Mouse (Mus musculus) MEL (cell line): ENCODE data around the gene Kmo. TPM values are rescaled to one million over a fixed set of nuclear protein-coding genes. Genes with fewer than 3 reads are reported as not detected.
A peak's percentile ranks its signal among the peaks of the same experiment; 100 is the strongest.

Experiments used
- DNase-seq: peaks from one replicate; pipeline ENCODE4 v3.0.0; 2011; ENCODE audit warnings: low read depth, low spot score
- H3K27ac ChIP-seq: 2 replicates; pipeline ENCODE4 v1.5.1; 2012; ENCODE audit warnings: low read depth, mild to moderate bottlenecking, control low read depth, low read length, moderate library complexity; ENCODE audit not compliant: control insufficient read depth
- H3K27me3 ChIP-seq, 2 experiments: fragments of 150-350 bp in 1 of 2; sonication (generic) in 1 of 2; 2 replicates each; pipeline ENCODE4 v1.6.1; 2012; ENCODE audit warnings: low read length in 2 of 2, mild to moderate bottlenecking in 2 of 2, improper control_type of control experiment in 1 of 2, moderate library complexity in 1 of 2; ENCODE audit not compliant: insufficient read depth in 2 of 2, control insufficient read depth in 1 of 2
- H3K36me3 ChIP-seq, 2 experiments: 2 replicates each; pipeline ENCODE4 v1.6.1; 2012 to 2014; ENCODE audit warnings: low read length in 2 of 2, improper control_type of control experiment in 1 of 2, inconsistent platforms in 1 of 2, mild to moderate bottlenecking in 1 of 2; ENCODE audit not compliant: insufficient read depth in 2 of 2, control insufficient read depth in 1 of 2
- H3K4me1 ChIP-seq, 2 experiments: fragments of 150-350 bp in 1 of 2; sonication (generic) in 1 of 2; 2 replicates each; pipeline ENCODE4 v1.6.1; 2012; ENCODE audit warnings: low read length in 2 of 2, improper control_type of control experiment in 1 of 2, mild to moderate bottlenecking in 1 of 2; ENCODE audit not compliant: insufficient read depth in 2 of 2, control insufficient read depth in 1 of 2
- H3K4me3 ChIP-seq, 2 experiments: fragments of 150-350 bp in 1 of 2; sonication (generic) in 1 of 2; 2 replicates each; pipeline ENCODE4 v1.5.1; 2012; ENCODE audit warnings: low read depth in 2 of 2, low read length in 2 of 2, mild to moderate bottlenecking in 2 of 2, moderate library complexity in 2 of 2, control low read depth in 1 of 2, improper control_type of control experiment in 1 of 2; ENCODE audit not compliant: control insufficient read depth in 1 of 2, insufficient read depth in 1 of 2
- H3K79me2 ChIP-seq: 2 replicates; pipeline ENCODE4 v1.6.1; 2012; ENCODE audit warnings: mild to moderate bottlenecking, low read length, moderate library complexity; ENCODE audit not compliant: control insufficient read depth, poor library complexity, insufficient read depth
- H3K9ac ChIP-seq: 2 replicates; pipeline ENCODE4 v1.6.1; 2012; ENCODE audit warnings: low read depth, mild to moderate bottlenecking, control low read depth, low read length, moderate library complexity; ENCODE audit not compliant: control insufficient read depth, poor library complexity, severe bottlenecking
- H3K9me3 ChIP-seq: fragments of 150-350 bp; sonication (generic); replicated peaks from 2 replicates; pipeline ENCODE4 v1.6.1; 2012; ENCODE audit warnings: mild to moderate bottlenecking, low read length, improper control_type of control experiment, moderate library complexity; ENCODE audit not compliant: insufficient read depth
- ELF1 ChIP-seq: IDR thresholded peaks from 2 replicates; pipeline ENCODE4 v1.6.1; 2014; ENCODE audit warnings: low read depth, mild to moderate bottlenecking, inconsistent platforms, low read length, improper control_type of control experiment, moderate library complexity
- EP300 ChIP-seq, 2 experiments: IDR thresholded peaks; 2 replicates each; pipeline ENCODE4 v1.6.1; 2011; ENCODE audit warnings: improper control_type of control experiment in 2 of 2, low read length in 2 of 2, low read depth in 1 of 2, mild to moderate bottlenecking in 1 of 2
- GABPA ChIP-seq: IDR thresholded peaks from 2 replicates; pipeline ENCODE4 v1.6.1; 2012; ENCODE audit warnings: low read depth, mild to moderate bottlenecking, inconsistent platforms, low read length, improper control_type of control experiment, moderate library complexity
- GATA1 ChIP-seq: IDR thresholded peaks from 2 replicates; pipeline ENCODE4 v1.6.1; 2011; ENCODE audit warnings: low read depth, low read length, improper control_type of control experiment
- JUND ChIP-seq: IDR thresholded peaks from 2 replicates; pipeline ENCODE4 v1.6.1; 2011; ENCODE audit warnings: low read depth, mild to moderate bottlenecking, improper control_type of control experiment, low read length
- KAT2A ChIP-seq: conservative IDR thresholded peaks from 2 replicates; pipeline ENCODE4 v1.6.1; 2012; ENCODE audit warnings: low read depth, low read length, improper control_type of control experiment, inconsistent platforms
- MAFK ChIP-seq: IDR thresholded peaks from 2 replicates; pipeline ENCODE4 v1.6.1; 2011; ENCODE audit warnings: low read depth, mild to moderate bottlenecking, low read length, improper control_type of control experiment, borderline replicate concordance
- MAX ChIP-seq: IDR thresholded peaks from 2 replicates; pipeline ENCODE4 v1.6.1; 2011; ENCODE audit warnings: low read length, improper control_type of control experiment
- MYC ChIP-seq: IDR thresholded peaks from 2 replicates; pipeline ENCODE4 v1.6.1; 2011; ENCODE audit warnings: low read depth, mild to moderate bottlenecking, low read length, improper control_type of control experiment, moderate library complexity
- NELFE ChIP-seq: IDR thresholded peaks from 2 replicates; pipeline ENCODE4 v1.6.1; 2011; ENCODE audit warnings: low read depth, low read length, improper control_type of control experiment
- POLR2A ChIP-seq, 2 experiments: IDR thresholded peaks; 2 replicates each; pipeline ENCODE4 v1.6.1; 2011 to 2012; ENCODE audit warnings: low read length in 2 of 2, mild to moderate bottlenecking in 2 of 2, control low read depth in 1 of 2, improper control_type of control experiment in 1 of 2, low read depth in 1 of 2, moderate library complexity in 1 of 2; ENCODE audit not compliant: control insufficient read depth in 1 of 2, insufficient read depth in 1 of 2, poor library complexity in 1 of 2
- POLR2AphosphoS2 ChIP-seq: IDR thresholded peaks from 2 replicates; pipeline ENCODE4 v1.6.1; 2011; ENCODE audit warnings: low read length, improper control_type of control experiment
- POLR2AphosphoS5 ChIP-seq: IDR thresholded peaks from 2 replicates; pipeline ENCODE4 v1.6.1; 2012; ENCODE audit warnings: low read depth, borderline replicate concordance, mild to moderate bottlenecking, inconsistent platforms, low read length, moderate library complexity, mixed read lengths
- TBP ChIP-seq: IDR thresholded peaks from 2 replicates; pipeline ENCODE4 v1.8.0; 2011; ENCODE audit warnings: low read depth, low read length, improper control_type of control experiment
- USF1 ChIP-seq: IDR thresholded peaks from 2 replicates; pipeline ENCODE4 v1.6.1; 2014; ENCODE audit warnings: low read depth, mild to moderate bottlenecking, inconsistent platforms, low read length, improper control_type of control experiment, moderate library complexity
- USF2 ChIP-seq, 2 experiments: IDR thresholded peaks; 2 replicates each; pipeline ENCODE4 v1.6.1; 2011 to 2012; ENCODE audit warnings: improper control_type of control experiment in 2 of 2, low read length in 2 of 2, borderline replicate concordance in 1 of 2, inconsistent platforms in 1 of 2, low read depth in 1 of 2, mild to moderate bottlenecking in 1 of 2; ENCODE audit not compliant: insufficient read depth in 1 of 2
- ZNF384 ChIP-seq: IDR thresholded peaks from 2 replicates; pipeline ENCODE4 v1.6.1; 2012; ENCODE audit warnings: low read depth, mild to moderate bottlenecking, inconsistent platforms, low read length, improper control_type of control experiment
- polyA plus RNA-seq, 2 experiments: library from polyadenylated mRNA; stranded (reverse) in 1 of 2; unstranded in 1 of 2; fragments of >175 nt in 1 of 2; fragments of >200 nt in 1 of 2; gene quantifications; 2 replicates each; pipeline versions ENCODE4 v1.2.1 to v1.2.4; 2012; ENCODE audit warnings: low replicate concordance in 2 of 2, low read depth in 1 of 2; ENCODE audit not compliant: insufficient read length in 2 of 2, insufficient read depth in 1 of 2, missing spikeins in 1 of 2
- total RNA-seq: library from RNA; depleted of rRNA; stranded (reverse); fragments of 300-350 nt; gene quantifications from 2 replicates; pipeline ENCODE4 v1.2.3, GENCODE M21; 2012

Gene Kmo
- total and polyA plus RNA-seq, 3 experiments = 0.27 to 1.6 TPM; not detected in 1

GRCm38 (mm10) chr1:175625990-175626692 lies 6.0 kb downstream of the Kmo start (continued):
- TF ChIP-seq POLR2AphosphoS5 = no peak
- TF ChIP-seq NELFE = peak; percentile 7; the same call in 1 of the 2 replicates
- no peak for TF ChIP-seq POLR2A (IDR thresholded peaks at IDR 0.05; ENCODE audit: control insufficient read depth in 1 of 2, insufficient read depth in 1 of 2, low read depth in 1 of 2, low read length in 2 of 2, poor library complexity in 1 of 2)
- no peak; the same call in 1 of the 2 replicates for TF ChIP-seq MYC

- Histone ChIP-seq H3K27me3 (no peaks in the 10 kb centered on the region), H3K4me1 (peaks cover 2 to 17% of the 10 kb centered on the region in 2 experiments), H3K9ac (no peak overlapping the region), H3K36me3 (peaks cover 0 to 13% of the 10 kb centered on the region in 2 experiments; a peak in 2 of 4 replicates), H3K79me2 (peaks cover 11% of the 10 kb centered on the region), H3K27ac (no peak overlapping the region), H3K4me3 (no peak overlapping the region), H3K9me3 (no peaks in the 10 kb centered on the region)
- no peak for DNase-seq
- TF ChIP-seq TBP (no peak), GATA1 (no peak), EP300 (IDR thresholded peaks at IDR 0.05; ENCODE audit: low read depth in 1 of 2, low read length in 2 of 2) (no peak), MAFK (no peak), GABPA (no peak), ELF1 (no peak), POLR2AphosphoS2 (no peak), ZNF384 (no peak), USF1 (no peak), USF2 (IDR thresholded peaks at IDR 0.05; ENCODE audit: borderline replicate concordance in 1 of 2, insufficient read depth in 1 of 2, low read depth in 1 of 2, low read length in 2 of 2) (no peak), KAT2A (no peak)
These were observed 9.1 kb downstream of the Kmo start for GRCm38 (mm10) chr1:175629248-175629647.

- Histone ChIP-seq H3K4me1 (peaks cover 2 to 14% of the 10 kb centered on the region in 2 experiments), H3K27ac (no peak overlapping the region), H3K36me3 (peaks cover 0 to 10% of the 10 kb centered on the region in 2 experiments; a peak in 2 of 4 replicates), H3K9ac (no peak overlapping the region), H3K27me3 (no peaks in the 10 kb centered on the region), H3K9me3 (no peaks in the 10 kb centered on the region), H3K4me3 (no peak overlapping the region), H3K79me2 (peaks cover under 1% of the 10 kb centered on the region; the same call in 1 of the 2 replicates)
- TF ChIP-seq GABPA (no peak), MAX (no peak), POLR2A (IDR thresholded peaks at IDR 0.05; ENCODE audit: control insufficient read depth in 1 of 2, insufficient read depth in 1 of 2, low read depth in 1 of 2, low read length in 2 of 2, poor library complexity in 1 of 2) (no peak), GATA1 (0 out of 2 replicates have a peak, but pooled peaks have one; percentile 21), JUND (no peak)
- DNase-seq = no peak
These were observed 10.2 kb downstream of the Kmo start for GRCm38 (mm10) chr1:175630345-175630744.
